Mouse (Mus musculus) neural tube, embryonic 11.5 days (tissue): ENCODE measurements around the gene Stk16. TPM values are rescaled to one million over a fixed set of nuclear protein-coding genes. Genes with fewer than 3 reads are reported as not detected.
A peak's percentile ranks its signal among the peaks of the same experiment; 100 is the strongest.

Experiments
- ATAC-seq: fragments of 200-750 bp; cut with Nextera tagmentation; 2 replicates; pipeline ENCODE4 v1.8.0; 2017; ENCODE audit warnings: moderate number of reproducible peaks, mild to moderate bottlenecking, moderate TSS enrichment, moderate library complexity; ENCODE audit not compliant: insufficient read depth, low FRiP score, low TSS enrichment
- DNase-seq: peaks from one replicate; pipeline ENCODE4 v3.0.0-alpha.2; 2015; ENCODE audit warnings: low spot score
- H3K27ac ChIP-seq: fragments of 300-500 bp; sonication (generic); 2 replicates; pipeline ENCODE4 v1.5.1; 2014; ENCODE audit warnings: low read depth, mild to moderate bottlenecking, low read length
- H3K27me3 ChIP-seq: fragments of 300-500 bp; sonication (generic); 2 replicates; pipeline ENCODE4 v1.6.1; 2014; ENCODE audit warnings: mild to moderate bottlenecking, low read length, mixed read lengths; ENCODE audit not compliant: control insufficient read depth, insufficient read depth
- H3K36me3 ChIP-seq: fragments of 300-500 bp; sonication (generic); 2 replicates; pipeline ENCODE4 v1.6.1; 2014; ENCODE audit warnings: mild to moderate bottlenecking, low read length, moderate library complexity, mixed read lengths; ENCODE audit not compliant: control insufficient read depth, insufficient read depth
- H3K4me1 ChIP-seq: fragments of 300-500 bp; sonication (generic); 2 replicates; pipeline ENCODE4 v1.6.1; 2014; ENCODE audit warnings: low read length, mixed read lengths; ENCODE audit not compliant: control insufficient read depth, insufficient read depth
- H3K4me2 ChIP-seq: fragments of 300-500 bp; sonication (generic); 2 replicates; pipeline ENCODE4 v1.6.1; 2014; ENCODE audit warnings: low read depth, mild to moderate bottlenecking, moderate library complexity
- H3K4me3 ChIP-seq: fragments of 300-500 bp; sonication (generic); 2 replicates; pipeline ENCODE4 v1.5.1; 2014; ENCODE audit warnings: low read depth, low read length
- H3K9ac ChIP-seq: fragments of 300-500 bp; sonication (generic); 2 replicates; pipeline ENCODE4 v1.6.1; 2014; ENCODE audit warnings: mild to moderate bottlenecking, low read length
- H3K9me3 ChIP-seq: fragments of 300-500 bp; sonication (generic); 2 replicates; pipeline ENCODE4 v1.6.1; 2016; ENCODE audit warnings: low read length; ENCODE audit not compliant: control insufficient read depth
- WGBS: fragments of 180-500 bp; shearing (Covaris S2); extraction: QIAGEN DNeasy Blood & Tissue Kit; methylation state at CpG from one replicate; pipeline ENCODE4 v1.1.7; 2014; 5-methylcytosine and 5-hydroxymethylcytosine counted together
- polyA plus RNA-seq: library from polyadenylated mRNA; unstranded; fragments of >200 nt; fragmentation: Nextera tagmentation; extraction: Ambion mirVana; gene quantifications from 2 replicates; pipeline ENCODE4 v1.2.1, GENCODE M21; 2014

Gene Stk16
- polyA plus RNA-seq, 1 experiment from 2014 or later: 131 TPM

DNA sequence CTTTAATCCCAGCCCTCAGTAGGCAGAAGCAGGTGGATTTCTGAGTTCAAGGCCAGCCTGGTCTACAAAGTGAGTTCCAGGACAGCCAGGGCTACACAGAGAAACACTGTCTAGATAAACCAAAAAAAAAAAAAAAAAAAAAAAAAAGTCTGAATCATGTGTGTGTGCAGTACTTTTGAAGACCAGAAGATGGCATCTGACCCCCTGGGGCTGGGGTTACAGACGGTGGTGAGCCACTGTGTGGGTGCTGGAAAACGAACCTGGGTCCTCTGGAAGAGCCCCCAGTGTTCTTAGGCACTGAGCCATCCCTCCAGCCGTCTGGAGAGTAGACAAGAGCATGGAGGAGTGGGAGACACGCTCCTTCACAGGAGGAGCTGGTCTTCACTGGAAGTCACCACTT lies 28.5 kb upstream of the Stk16 start:
- H3K4me3 ChIP-seq: no peak overlapping the region
- H3K9ac ChIP-seq: no peak overlapping the region
- DNase-seq: no peak
- no peaks in the 10 kb centered on the region for H3K9me3 ChIP-seq
- H3K4me1 ChIP-seq: peaks cover 7% of the 10 kb centered on the region
- no peak for ATAC-seq
- H3K4me2 ChIP-seq: no peak overlapping the region
- H3K36me3 ChIP-seq: peaks cover 13% of the 10 kb centered on the region
- no peaks in the 10 kb centered on the region for H3K27me3 ChIP-seq
- no peak overlapping the region for H3K27ac ChIP-seq
- WGBS: 74% methylated on average over 4 of the region's 4 CpGs

DNA sequence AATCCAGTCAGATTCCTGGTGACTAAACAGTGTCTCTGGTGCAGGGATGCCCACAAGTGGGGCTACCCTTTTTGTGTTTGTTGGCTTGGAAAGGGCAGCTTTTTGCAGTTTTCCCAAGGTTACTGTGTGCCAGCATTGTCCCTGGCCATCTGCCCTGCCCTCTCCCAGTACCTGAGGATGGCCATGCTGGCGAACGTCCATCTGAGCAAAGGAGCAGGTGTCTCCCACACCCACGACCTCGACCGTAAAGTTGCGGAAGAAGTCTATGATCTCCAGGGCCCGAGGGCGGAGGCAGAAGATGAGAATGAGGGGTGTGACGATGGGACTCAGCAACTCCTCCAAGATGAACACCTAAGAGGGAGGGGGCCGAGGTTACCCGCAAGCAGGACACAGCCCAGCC lies 25.1 kb upstream of the Stk16 start:
- ATAC-seq: no peak
- H3K9me3 ChIP-seq: no peaks in the 10 kb centered on the region
- H3K4me3 ChIP-seq: no peak overlapping the region
- H3K4me2 ChIP-seq: no peak overlapping the region
- no peak overlapping the region for H3K9ac ChIP-seq
- no peaks in the 10 kb centered on the region; the same call in 1 of the 2 replicates for H3K4me1 ChIP-seq
- H3K27me3 ChIP-seq: no peaks in the 10 kb centered on the region
- DNase-seq: no peak
- peaks cover 13% of the 10 kb centered on the region for H3K36me3 ChIP-seq
- no peak overlapping the region for H3K27ac ChIP-seq
- WGBS: 88% methylated on average over 11 of the region's 11 CpGs

DNA sequence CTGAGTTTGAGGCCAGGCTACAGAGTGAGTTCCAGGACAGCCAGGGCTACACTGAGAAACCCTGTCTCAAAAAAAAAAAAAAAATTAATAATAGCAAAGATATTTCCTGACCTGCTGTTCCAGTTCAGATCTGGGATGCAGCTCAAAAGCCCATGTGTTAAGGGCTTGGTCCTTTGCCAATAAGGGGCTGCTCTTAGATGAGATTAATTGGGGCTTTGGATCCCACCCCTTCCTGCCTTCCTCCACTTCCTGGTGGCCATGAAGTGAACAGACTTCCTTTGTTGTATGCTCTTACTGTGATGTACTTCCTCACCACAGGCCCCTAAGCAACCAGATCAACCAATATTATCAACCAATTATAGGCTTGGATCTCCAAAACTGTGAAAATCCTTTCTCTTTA lies 23.5 kb upstream of the Stk16 start:
- H3K4me2 ChIP-seq: no peak overlapping the region
- no peak overlapping the region for H3K4me3 ChIP-seq
- no peak for DNase-seq

DNA sequence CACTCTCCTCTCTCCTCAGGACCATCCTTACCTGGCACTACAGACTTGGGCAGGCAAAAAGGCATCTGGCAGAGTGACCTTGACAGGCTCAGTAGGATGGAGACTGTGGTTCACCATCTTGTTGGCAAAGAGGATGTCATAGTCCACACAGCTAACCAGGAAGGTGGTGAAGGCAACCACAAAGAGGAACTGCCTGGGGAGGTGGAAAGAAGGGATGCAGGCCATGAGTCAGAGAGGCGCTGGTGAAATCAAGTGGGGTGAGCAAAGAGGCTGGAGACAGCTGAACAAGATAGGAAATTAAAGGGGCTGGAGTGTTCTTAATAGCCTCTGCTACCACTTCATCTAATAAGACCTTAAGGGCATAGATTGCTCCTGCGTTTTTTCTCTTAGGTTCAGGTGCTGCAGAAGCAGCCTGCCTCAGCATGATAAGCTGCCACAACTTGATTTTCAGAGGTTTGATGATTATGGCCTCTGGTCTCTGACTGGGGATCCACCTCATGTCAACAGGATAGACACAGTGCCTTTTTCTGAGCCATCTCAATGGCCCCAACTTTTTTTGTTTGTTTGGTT lies 22.6 kb upstream of the Stk16 start:
- Histone ChIP-seq H3K9ac (no peak overlapping the region), H3K27me3 (no peaks in the 10 kb centered on the region), H3K27ac (no peak overlapping the region), H3K4me1 (peaks cover 9% of the 10 kb centered on the region; the same call in 1 of the 2 replicates), H3K4me3 (no peak overlapping the region), H3K36me3 (peaks cover 6% of the 10 kb centered on the region), H3K4me2 (no peak overlapping the region), H3K9me3 (no peaks in the 10 kb centered on the region)
- 87% methylated on average over 2 of the region's 2 CpGs for WGBS
- ATAC-seq (no peak), DNase-seq (no peak)

More for the DNA sequence above, 23.5 kb upstream of the Stk16 start:
- H3K4me1 ChIP-seq: peaks cover 5% of the 10 kb centered on the region; the same call in 1 of the 2 replicates
- peaks cover 13% of the 10 kb centered on the region for H3K36me3 ChIP-seq
- no peaks in the 10 kb centered on the region for H3K27me3 ChIP-seq
- H3K9ac ChIP-seq: no peak overlapping the region
- H3K27ac ChIP-seq: no peak overlapping the region
- H3K9me3 ChIP-seq: no peaks in the 10 kb centered on the region
- ATAC-seq: no peak

DNA sequence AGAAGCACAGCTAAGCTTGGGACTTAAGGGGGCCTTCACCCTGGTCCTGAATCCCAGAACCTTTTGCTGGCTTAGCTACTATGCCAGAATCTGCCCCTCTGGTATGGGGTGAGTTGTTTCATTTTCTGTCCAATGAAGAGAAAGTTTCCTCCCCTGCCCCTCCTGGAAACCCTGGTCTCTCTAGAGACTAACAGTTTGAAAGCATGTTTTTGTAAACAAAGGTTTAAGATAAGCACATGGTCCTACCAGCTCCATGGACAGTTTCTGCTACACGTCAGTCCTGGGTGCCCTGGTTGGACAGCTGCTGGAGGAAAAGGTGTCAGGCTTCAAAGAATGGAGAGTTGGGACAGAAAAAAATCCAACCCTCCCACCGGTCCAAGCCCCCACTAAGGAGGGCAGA lies 20.1 kb upstream of the Stk16 start:
- Histone ChIP-seq H3K27me3 (no peaks in the 10 kb centered on the region), H3K4me1 (peaks cover 12% of the 10 kb centered on the region; the same call in 1 of the 2 replicates), H3K4me3 (no peak overlapping the region), H3K27ac (no peak overlapping the region), H3K9ac (no peak overlapping the region), H3K36me3 (peaks cover 2% of the 10 kb centered on the region; the same call in 1 of the 2 replicates), H3K9me3 (no peaks in the 10 kb centered on the region), H3K4me2 (peak overlapping the region; percentile 91)
- no peak for DNase-seq
- 82% methylated on average over 2 of the region's 2 CpGs for WGBS
- ATAC-seq: no peak

- peak overlapping the region; percentile 78 for H3K9ac ChIP-seq
- ATAC-seq: no peak
- WGBS: 35% methylated on average over 5 of the region's 5 CpGs
Measured at GRCm38 (mm10) chr1:75191258-75191621, 19.4 kb upstream of the Stk16 start.

DNA sequence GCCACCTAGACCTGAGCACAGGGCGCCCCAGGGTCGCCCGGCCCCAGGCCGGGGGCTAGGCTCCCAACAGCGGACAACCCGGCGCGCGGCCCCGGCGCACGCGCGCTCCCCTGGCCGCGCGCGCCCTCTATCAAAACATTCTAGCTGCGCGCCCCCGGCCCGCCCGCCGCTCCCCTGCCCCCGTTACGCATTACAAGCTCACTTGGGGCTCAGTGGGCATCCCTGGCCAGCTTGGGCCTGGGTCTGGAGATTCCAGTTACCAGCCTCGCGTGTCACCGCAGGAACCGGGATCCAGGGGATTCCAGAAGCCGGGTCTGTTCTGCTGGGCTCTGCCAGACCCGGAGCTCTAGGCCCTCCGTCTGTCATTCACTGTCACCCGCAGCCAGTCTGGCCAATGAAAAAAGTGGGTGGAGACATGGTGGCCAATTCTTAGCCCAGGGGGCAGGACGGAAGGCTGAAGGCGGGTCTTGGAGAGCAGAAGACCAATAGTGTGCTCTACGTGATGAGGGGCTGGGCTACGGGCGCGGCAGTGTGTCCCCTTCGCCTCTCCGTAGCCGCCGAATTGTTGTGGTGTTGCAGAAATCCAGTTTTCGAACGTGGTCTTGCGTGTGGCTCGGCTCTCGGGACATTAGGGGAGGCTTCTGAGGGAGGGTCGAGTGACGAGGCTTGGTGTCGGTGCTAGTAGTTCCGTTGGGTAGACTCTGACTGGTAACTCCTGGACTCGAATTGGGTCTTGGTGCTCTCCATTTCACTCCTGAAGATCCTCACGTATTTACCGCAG lies 18.8 kb upstream of the Stk16 start, which contains the start of the genes Ankzf1 and Atg9a:
TSS of gene Ankzf1 (plus strand) at position 530 of the 781 bp plus-strand sequence.
TSS of gene Atg9a (minus strand) at position 575 of the 781 bp plus-strand sequence.
- H3K9me3 ChIP-seq: no peaks in the 10 kb centered on the region
- peaks cover 12% of the 10 kb centered on the region; the same call in 1 of the 2 replicates for H3K4me1 ChIP-seq
- no peaks in the 10 kb centered on the region; the same call in 1 of the 2 replicates for H3K36me3 ChIP-seq
- ATAC-seq: peak; percentile 99
- peak within 1 kb of the TSS; percentile 85 for H3K9ac ChIP-seq
- under 1% methylated on average over 42 of the region's 56 CpGs for WGBS
- H3K27me3 ChIP-seq: no peaks in the 10 kb centered on the region
- peak within 1 kb of the TSS; percentile 78 for H3K27ac ChIP-seq
- DNase-seq: peak; percentile 92
- H3K4me2 ChIP-seq: peak within 1 kb of the TSS; percentile 96
- peak within 1 kb of the TSS; percentile 73 for H3K4me3 ChIP-seq

More at GRCm38 (mm10) chr1:75191258-75191621, 19.4 kb upstream of the Stk16 start:
- Histone ChIP-seq H3K4me3 (peak overlapping the region; percentile 73), H3K4me2 (peak overlapping the region; percentile 91), H3K27ac (peak overlapping the region; percentile 49), H3K27me3 (no peaks in the 10 kb centered on the region), H3K9me3 (no peaks in the 10 kb centered on the region), H3K36me3 (peaks cover 2% of the 10 kb centered on the region; the same call in 1 of the 2 replicates), H3K4me1 (peaks cover 12% of the 10 kb centered on the region; the same call in 1 of the 2 replicates)
- no peak for DNase-seq

GRCm38 (mm10) chr1:75192452-75192851 lies 18.2 kb upstream of the Stk16 start:
- Histone ChIP-seq H3K4me2 (peak overlapping the region; percentile 96), H3K9me3 (no peaks in the 10 kb centered on the region), H3K36me3 (no peaks in the 10 kb centered on the region; the same call in none of the 2 replicates), H3K27ac (peak overlapping the region; percentile 78), H3K27me3 (no peaks in the 10 kb centered on the region), H3K9ac (peak overlapping the region; percentile 85), H3K4me1 (peaks cover 12% of the 10 kb centered on the region; the same call in 1 of the 2 replicates), H3K4me3 (peak overlapping the region; percentile 73)
- no peak for DNase-seq
- no peak for ATAC-seq
- 2% methylated on average over 19 of the region's 19 CpGs for WGBS
